Mouse (Mus musculus) cerebellum, adult 8-10 months (tissue): Measurements from ENCODE around the gene Noc4l.

Source experiments
- DNase-seq: peaks from one replicate; pipeline ENCODE4 v3.0.0; 2022

The Noc4l gene

GRCm38 (mm10) chr5:110608941-110609340 lies 44.3 kb downstream of the Noc4l start:
- no peak for DNase-seq

DNA sequence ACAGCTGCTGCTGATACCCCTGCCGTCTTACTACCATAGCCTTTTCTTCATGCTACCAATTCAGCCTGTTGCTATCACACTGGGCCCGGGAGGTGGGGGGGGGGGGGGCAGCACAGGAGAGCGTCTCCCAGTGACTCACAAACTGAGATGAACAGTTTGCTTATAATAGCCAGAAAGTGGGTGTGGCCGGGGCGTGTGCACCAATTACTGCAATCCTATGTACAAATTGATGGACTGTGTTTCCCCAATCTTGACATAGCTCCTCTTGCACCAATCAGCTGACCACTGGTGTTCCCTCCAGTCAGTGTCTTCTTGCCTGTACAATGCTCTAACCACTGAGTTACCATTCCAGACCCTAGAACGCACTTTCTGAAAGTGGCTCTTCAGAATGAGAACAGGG lies 44.9 kb downstream of the Noc4l start:
- DNase-seq: no peak

DNA sequence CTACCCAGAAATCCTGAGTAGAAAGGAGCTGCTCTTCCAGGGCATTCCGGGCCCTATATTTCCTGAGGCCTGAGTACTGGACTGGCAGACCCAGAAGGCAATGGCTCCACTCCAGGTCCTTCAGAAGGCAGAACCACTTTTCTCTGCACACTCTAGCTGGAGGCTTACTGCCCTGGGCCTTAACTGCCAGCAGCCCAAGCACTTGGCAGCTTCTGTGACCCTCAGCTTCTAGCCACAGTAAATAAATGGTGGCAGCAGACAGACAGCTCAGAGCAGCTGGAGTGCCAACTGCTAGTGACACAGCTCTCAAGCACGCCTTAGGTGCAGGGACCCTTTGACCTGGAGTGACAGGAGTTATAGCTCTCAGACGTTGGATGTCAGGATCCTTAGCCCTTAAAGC lies 45.5 kb downstream of the Noc4l start:
- no peak for DNase-seq

GRCm38 (mm10) chr5:110605531-110606221 lies 47.5 kb downstream of the Noc4l start:
- no peak for DNase-seq

- no peak for DNase-seq
These were observed 48.9 kb downstream of the Noc4l start for GRCm38 (mm10) chr5:110604311-110604710.

DNA sequence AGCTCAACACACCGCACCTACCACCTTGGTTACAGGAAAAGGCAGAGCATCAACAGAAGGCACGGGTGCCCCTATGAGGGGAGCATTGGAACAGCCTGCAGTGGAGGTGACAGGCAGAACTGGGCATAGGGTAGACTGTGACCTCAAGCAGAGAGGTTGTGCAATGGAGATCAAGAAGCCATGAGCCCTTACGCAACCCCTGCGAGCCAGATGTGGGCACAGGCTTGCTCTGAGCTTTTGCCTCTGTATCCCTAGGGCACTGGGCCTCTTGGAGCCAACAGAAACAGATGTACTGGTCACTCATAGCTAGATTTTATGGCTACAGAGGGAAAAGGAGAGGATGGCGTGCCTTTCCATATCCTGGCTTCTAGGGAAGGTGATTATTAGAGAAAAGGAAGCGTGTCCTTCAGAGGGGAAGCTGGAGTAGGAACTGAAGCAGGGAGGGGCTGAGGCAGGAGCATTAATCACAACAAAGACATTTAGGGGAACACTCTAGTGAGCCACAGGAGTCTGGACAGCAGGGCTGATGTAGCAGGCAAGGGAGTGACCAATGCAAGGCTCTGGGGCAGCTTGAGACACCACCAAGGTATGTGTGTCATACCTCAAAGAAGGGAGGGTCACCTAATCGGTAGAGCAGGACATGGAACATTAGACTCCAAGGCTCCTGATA lies 50.1 kb downstream of the Noc4l start:
- no peak for DNase-seq
